Comparison of ENCODE assay signal across 8 mouse cellular contexts in genomic region chr19:28974862-28975611, GRCm38 (mm10). TPM values are rescaled to one million over a fixed set of nuclear protein-coding genes. Genes with fewer than 3 reads are reported as not detected.
A peak's percentile ranks its signal among the peaks of the same experiment; 100 is the strongest.
DNase-seq lines count a peak whose midpoint lies in the region; ATAC-seq and TF ChIP-seq lines count a peak whose summit lies in the region.

No protein-coding gene starts in this region.

- H3K9me3 ChIP-seq in ES-Bruce4 (replicated peaks; ENCODE audit: control insufficient read depth, insufficient read depth, low read length, poor library complexity, severe bottlenecking), result no peaks in the 10 kb centered on the region
- peaks cover 2% of the 10 kb centered on the region; the same call in 1 of the 2 replicates for H3K9me3 ChIP-seq in forebrain, embryonic 16.5 days (ENCODE audit: control insufficient read depth, low read length)

- H3K4me2 ChIP-seq in forebrain, embryonic 16.5 days (ENCODE audit: low read length), result peak overlapping the region; percentile 71

- intact Hi-C loops in heart, postnatal 36 days (cut with DNase I), result loop anchor here (1.0 to 5.0 kb wide), 2 partner anchors 87 to 380 kb away; no protein-coding TSS in a partner anchor

- peak; percentile 88 for ATAC-seq in forebrain, embryonic 16.5 days
- ATAC-seq in neutrophil, adult 5-6 weeks (ENCODE audit: extremely low read depth, insufficient number of reproducible peaks, low FRiP score, poor library complexity, severe bottlenecking), result peak; percentile 91

- H3K4me1 ChIP-seq in ES-Bruce4 (ENCODE audit: control insufficient read depth, insufficient read depth, low read length), result no peaks in the 10 kb centered on the region
- peaks cover 7% of the 10 kb centered on the region; the same call in 1 of the 2 replicates for H3K4me1 ChIP-seq in forebrain, embryonic 16.5 days (replicated peaks; ENCODE audit: control insufficient read depth, insufficient read depth, low read length)

- H3K27me3 ChIP-seq in ES-Bruce4 (ENCODE audit: control insufficient read depth, insufficient read depth, low read length, poor library complexity, severe bottlenecking), result peaks cover 2% of the 10 kb centered on the region; the same call in 1 of the 2 replicates
- H3K27me3 ChIP-seq in forebrain, embryonic 16.5 days (replicated peaks; ENCODE audit: control insufficient read depth, insufficient read depth, low read length), result no peaks in the 10 kb centered on the region

- no peaks in the 10 kb centered on the region for H3K36me3 ChIP-seq in ES-Bruce4 (ENCODE audit: control insufficient read depth, insufficient read depth, low read length, poor library complexity, severe bottlenecking)
- H3K36me3 ChIP-seq in forebrain, embryonic 16.5 days (ENCODE audit: control insufficient read depth, insufficient read depth), result no peaks in the 10 kb centered on the region

- no peak for TF ChIP-seq POLR2A in ES-Bruce4 (IDR thresholded peaks at IDR 0.05; ENCODE audit: insufficient read depth, low read length)

- peak; percentile 85 for TF ChIP-seq CTCF in ES-Bruce4 (IDR thresholded peaks at IDR 0.05; ENCODE audit: low read depth, low read length)

- no peak for TF ChIP-seq EP300 in ES-Bruce4 (IDR thresholded peaks at IDR 0.05; ENCODE audit: insufficient read depth, low read depth, low read length)

- no peak overlapping the region for H3K27ac ChIP-seq in ES-Bruce4 (ENCODE audit: insufficient read depth, low read length)
- H3K27ac ChIP-seq in forebrain, embryonic 16.5 days (ENCODE audit: low read length), result no peak overlapping the region

- H3K9ac ChIP-seq in ES-Bruce4 (ENCODE audit: low read depth, poor library complexity, severe bottlenecking), result no peak overlapping the region
- peak overlapping the region; percentile 55 for H3K9ac ChIP-seq in forebrain, embryonic 16.5 days (replicated peaks; ENCODE audit: low read depth, low read length)

- WGBS in forebrain, embryonic 16.5 days, result 17% methylated on average over 35 of the region's 35 CpGs

- DNase-seq in cerebellum, adult 11-12 months, result peak; percentile 61
- peak; percentile 82 to 83 for DNase-seq in heart, postnatal 36 days
- DNase-seq in layer of hippocampus, adult 18-20 months (ENCODE audit: low spot score in 2 of 2), result peak; percentile 69 to 92
- DNase-seq in lung, adult 18-20 months, result peak; percentile 81 to 86
- peak; percentile 47 to 55 for DNase-seq in thymus, adult 18-20 months

- peak overlapping the region; percentile 72 for H3K4me3 ChIP-seq in ES-Bruce4 (ENCODE audit: low read depth, low read length)
- H3K4me3 ChIP-seq in forebrain, embryonic 16.5 days (replicated peaks; ENCODE audit: low read length), result peak overlapping the region; percentile 48

RNA-seq across cellular contexts. Expression of gene 4430402I18Rik, which starts 7.4 kb away (rescaled TPM):
- polyA plus RNA-seq in ES-Bruce4 (2011; ENCODE audit: insufficient read depth, insufficient read length, low read depth, missing spikeins), result 0.72 and 1.7 TPM in 2 replicates
- 2.5 and 3.4 TPM in 2 replicates for polyA plus RNA-seq in forebrain, embryonic 16.5 days (2015; fragmentation: Nextera tagmentation; extraction: Ambion mirVana)
- 10 to 100 TPM; 22.9 to 25.9 TPM for total RNA-seq in heart, postnatal 36 days (2021)
- total RNA-seq in layer of hippocampus, adult 18-20 months (2021), result 1 to 10 TPM; 5.4 to 8.5 TPM
- total RNA-seq in neutrophil, adult 5-6 weeks (2017), result not detected in 2 replicates

RNA-seq across cellular contexts. Expression of gene Plpp6, which starts 11.3 kb away (rescaled TPM):
- polyA plus RNA-seq in ES-Bruce4 (2011; ENCODE audit: insufficient read depth, insufficient read length, low read depth, missing spikeins), result 3.4 and 5.6 TPM in 2 replicates
- polyA plus RNA-seq in forebrain, embryonic 16.5 days (2015; fragmentation: Nextera tagmentation; extraction: Ambion mirVana), result 8.6 and 8.9 TPM in 2 replicates
- total RNA-seq in heart, postnatal 36 days (2021), result 1 to 10 TPM; 6.2 to 7.2 TPM
- total RNA-seq in layer of hippocampus, adult 18-20 months (2021), result 10 to 100 TPM; 55.8 to 56.8 TPM
- total RNA-seq in neutrophil, adult 5-6 weeks (2017), result 8.1 and 10.6 TPM in 2 replicates

RNA-seq across cellular contexts. Expression of gene Cdc37l1, which starts 15.1 kb away (rescaled TPM):
- polyA plus RNA-seq in ES-Bruce4 (2011; ENCODE audit: insufficient read depth, insufficient read length, low read depth, missing spikeins), result 58.9 and 59.3 TPM in 2 replicates
- 56.6 and 57.6 TPM in 2 replicates for polyA plus RNA-seq in forebrain, embryonic 16.5 days (2015; fragmentation: Nextera tagmentation; extraction: Ambion mirVana)
- 10 to 100 TPM; 63.6 to 69.9 TPM for total RNA-seq in heart, postnatal 36 days (2021)
- total RNA-seq in layer of hippocampus, adult 18-20 months (2021), result 100 to 1,000 TPM; 105 to 118 TPM
- 102 and 106 TPM in 2 replicates for total RNA-seq in neutrophil, adult 5-6 weeks (2017)
